Mouse (Mus musculus): ENCODE data around the gene Rnf216. TPM values are rescaled to one million over a fixed set of nuclear protein-coding genes. Genes with fewer than 3 reads are reported as not detected.

The Rnf216 gene
- polyA plus RNA-seq, 1 experiment from 2014 or later, result 38.7 TPM

DNA sequence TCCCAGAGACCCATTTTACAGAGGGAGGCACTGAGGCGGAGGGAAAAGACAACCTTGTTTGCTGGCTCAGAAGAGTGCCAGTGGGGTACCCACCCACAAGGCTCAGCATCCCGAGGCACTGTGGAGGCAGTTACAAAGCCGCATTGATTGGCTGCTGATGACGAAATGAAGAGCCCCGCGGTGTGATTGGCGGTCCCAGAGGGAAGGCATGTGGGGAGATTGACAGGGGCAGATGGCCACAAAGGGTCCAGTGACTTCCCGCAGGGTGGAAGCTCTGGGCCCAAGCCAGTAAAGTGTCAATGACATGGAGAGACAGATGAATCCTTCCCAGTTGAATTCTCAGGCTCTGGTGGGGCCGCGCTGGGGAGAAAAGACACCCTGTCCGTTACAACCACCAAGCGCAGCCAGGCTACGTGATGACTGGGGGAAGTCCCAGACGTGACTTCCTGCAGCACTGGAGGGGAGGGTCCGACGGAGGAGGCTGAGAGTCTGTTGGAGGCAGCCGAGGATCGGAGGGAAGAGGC is 138.1 kb downstream of the Rnf216 start:
- H3K36me3 ChIP-seq, result peaks cover 44% of the 10 kb centered on the region
- H3K27me3 ChIP-seq (replicated peaks), result no peaks in the 10 kb centered on the region
- no peaks in the 10 kb centered on the region for H3K9me3 ChIP-seq (replicated peaks)
- peaks cover 18% of the 10 kb centered on the region for H3K4me1 ChIP-seq (replicated peaks)
- WGBS, result 10% methylated on average over 18 of the region's 18 CpGs
- H3K4me3 ChIP-seq, result peak overlapping the region; percentile 5; the same call in 1 of the 2 replicates
- peak overlapping the region; percentile 3; the same call in 1 of the 2 replicates for H3K27ac ChIP-seq (ENCODE audit: poor library complexity, severe bottlenecking)
- peak overlapping the region; percentile 47 for H3K4me2 ChIP-seq
- no peak overlapping the region for H3K9ac ChIP-seq
- ATAC-seq (ENCODE audit: insufficient number of reproducible peaks, low FRiP score), result 0 out of 2 replicates have a peak, but pooled peaks have one; percentile 34

GRCm38 (mm10) chr5:142973971-142974370 is 138.8 kb downstream of the Rnf216 start:
- H3K36me3 ChIP-seq, result peaks cover 50% of the 10 kb centered on the region

DNA sequence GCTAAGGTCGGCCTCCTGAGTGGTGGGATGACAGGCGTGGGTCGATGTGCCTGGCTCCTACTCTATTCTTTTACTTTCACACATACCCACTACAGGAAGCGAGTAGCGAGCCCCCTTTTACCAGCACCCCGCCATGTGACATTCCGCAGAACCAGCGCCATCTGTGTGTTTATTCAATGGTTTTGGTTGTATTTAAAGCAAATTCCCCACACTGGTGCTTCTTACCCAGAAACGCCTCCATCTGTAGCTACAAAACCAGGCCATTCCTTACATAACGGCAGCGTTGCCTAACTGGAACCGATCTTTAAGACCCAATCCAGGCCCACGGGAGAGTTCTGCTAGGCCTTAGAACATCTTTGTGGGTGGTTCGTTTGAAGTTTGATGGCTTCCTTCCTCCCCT is 144.4 kb downstream of the Rnf216 start:
- Histone ChIP-seq H3K36me3 (peaks cover 58% of the 10 kb centered on the region), H3K4me2 (no peak overlapping the region), H3K4me3 (no peak overlapping the region), H3K9ac (no peak overlapping the region), H3K4me1 (replicated peaks) (peaks cover 12% of the 10 kb centered on the region), H3K9me3 (replicated peaks) (no peaks in the 10 kb centered on the region), H3K27ac (ENCODE audit: poor library complexity, severe bottlenecking) (no peak overlapping the region), H3K27me3 (replicated peaks) (no peaks in the 10 kb centered on the region)
- 88% methylated on average over 14 of the region's 14 CpGs for WGBS
- no peak for ATAC-seq (ENCODE audit: insufficient number of reproducible peaks, low FRiP score)

More at GRCm38 (mm10) chr5:142973971-142974370, 138.8 kb downstream of the Rnf216 start:
- no peak overlapping the region for H3K27ac ChIP-seq (ENCODE audit: poor library complexity, severe bottlenecking)
- H3K27me3 ChIP-seq (replicated peaks), result no peaks in the 10 kb centered on the region
- H3K9me3 ChIP-seq (replicated peaks), result no peaks in the 10 kb centered on the region
- H3K4me2 ChIP-seq, result no peak overlapping the region
- no peak overlapping the region for H3K4me3 ChIP-seq
- no peak overlapping the region for H3K9ac ChIP-seq
- H3K4me1 ChIP-seq (replicated peaks), result peaks cover 18% of the 10 kb centered on the region
- WGBS, result 45% methylated on average over 3 of the region's 3 CpGs
- no peak for ATAC-seq (ENCODE audit: insufficient number of reproducible peaks, low FRiP score)

- Histone ChIP-seq H3K4me2 (peak overlapping the region; percentile 83), H3K4me1 (replicated peaks) (peaks cover 35% of the 10 kb centered on the region), H3K36me3 (peaks cover 21% of the 10 kb centered on the region), H3K9me3 (replicated peaks) (no peaks in the 10 kb centered on the region), H3K27ac (ENCODE audit: poor library complexity, severe bottlenecking) (peak overlapping the region; percentile 12; the same call in 1 of the 2 replicates), H3K27me3 (replicated peaks) (no peaks in the 10 kb centered on the region), H3K9ac (no peak overlapping the region), H3K4me3 (no peak overlapping the region)
- 89% methylated on average over 6 of the region's 6 CpGs for WGBS
- no peak for ATAC-seq (ENCODE audit: insufficient number of reproducible peaks, low FRiP score)
Observed at GRCm38 (mm10) chr5:142964650-142965049, 148.1 kb downstream of the Rnf216 start.

GRCm38 (mm10) chr5:142963705-142964494 is 148.9 kb downstream of the Rnf216 start:
- ATAC-seq (ENCODE audit: insufficient number of reproducible peaks, low FRiP score), result no peak
- peak overlapping the region; percentile 82; the same call in 1 of the 2 replicates for H3K27ac ChIP-seq (ENCODE audit: poor library complexity, severe bottlenecking)
- H3K27me3 ChIP-seq (replicated peaks), result no peaks in the 10 kb centered on the region
- H3K9me3 ChIP-seq (replicated peaks), result no peaks in the 10 kb centered on the region
- H3K9ac ChIP-seq, result peak overlapping the region; percentile 95
- H3K4me1 ChIP-seq (replicated peaks), result peaks cover 36% of the 10 kb centered on the region
- peaks cover 16% of the 10 kb centered on the region for H3K36me3 ChIP-seq
- H3K4me3 ChIP-seq, result peak overlapping the region; percentile 79
- H3K4me2 ChIP-seq, result peak overlapping the region; percentile 83
- WGBS, result 53% methylated on average over 17 of the region's 17 CpGs

GRCm38 (mm10) chr5:142963003-142963704 is 149.6 kb downstream of the Rnf216 start:
- peak overlapping the region; percentile 95 for H3K9ac ChIP-seq
- peak overlapping the region; percentile 83 for H3K4me2 ChIP-seq
- no peak for ATAC-seq (ENCODE audit: insufficient number of reproducible peaks, low FRiP score)
- peaks cover 11% of the 10 kb centered on the region for H3K36me3 ChIP-seq
- H3K9me3 ChIP-seq (replicated peaks), result no peaks in the 10 kb centered on the region
- H3K4me1 ChIP-seq (replicated peaks), result peaks cover 36% of the 10 kb centered on the region
- H3K4me3 ChIP-seq, result peak overlapping the region; percentile 79
- WGBS, result 15% methylated on average over 13 of the region's 13 CpGs
- H3K27ac ChIP-seq (ENCODE audit: poor library complexity, severe bottlenecking), result peak overlapping the region; percentile 82
- peaks cover 6% of the 10 kb centered on the region; the same call in 1 of the 2 replicates for H3K27me3 ChIP-seq (replicated peaks)

DNA sequence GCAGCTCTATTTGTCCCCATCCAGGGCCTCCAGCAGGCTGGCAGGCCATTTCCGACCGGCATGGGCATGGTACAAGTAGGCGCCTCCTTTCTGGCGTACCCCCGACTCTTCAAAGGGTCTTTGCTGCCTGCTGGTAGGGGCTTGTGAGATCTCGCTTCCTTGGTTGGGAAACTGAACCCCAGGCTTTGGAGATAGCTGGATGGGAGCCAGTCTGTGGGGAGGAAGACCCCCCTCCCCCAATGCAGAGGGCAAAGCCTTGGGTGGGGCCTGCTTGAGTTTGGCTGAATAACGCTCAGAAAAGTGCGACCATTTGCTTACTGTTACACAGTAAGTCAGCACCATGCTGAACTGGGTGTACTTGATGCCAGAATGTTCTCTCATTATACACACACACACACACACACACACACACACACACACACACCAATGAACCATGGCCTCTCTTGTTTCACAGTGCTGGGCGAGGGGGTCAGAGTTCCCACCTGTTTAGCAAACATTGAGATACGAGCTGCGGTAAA is 150.3 kb downstream of the Rnf216 start:
- Histone ChIP-seq H3K4me3 (peak overlapping the region; percentile 79), H3K4me1 (replicated peaks) (peaks cover 36% of the 10 kb centered on the region), H3K27me3 (replicated peaks) (peaks cover 7% of the 10 kb centered on the region; the same call in 1 of the 2 replicates), H3K27ac (ENCODE audit: poor library complexity, severe bottlenecking) (peak overlapping the region; percentile 82), H3K36me3 (peaks cover 4% of the 10 kb centered on the region), H3K4me2 (peak overlapping the region; percentile 83), H3K9ac (peak overlapping the region; percentile 95), H3K9me3 (replicated peaks) (no peaks in the 10 kb centered on the region)
- no peak for ATAC-seq (ENCODE audit: insufficient number of reproducible peaks, low FRiP score)
- 7% methylated on average over 11 of the region's 11 CpGs for WGBS

GRCm38 (mm10) chr5:142961881-142962443 is 150.8 kb downstream of the Rnf216 start:
- Histone ChIP-seq H3K9me3 (replicated peaks) (no peaks in the 10 kb centered on the region), H3K4me1 (replicated peaks) (peaks cover 36% of the 10 kb centered on the region), H3K27ac (ENCODE audit: poor library complexity, severe bottlenecking) (peak overlapping the region; percentile 82), H3K27me3 (replicated peaks) (peaks cover 7% of the 10 kb centered on the region; the same call in 1 of the 2 replicates), H3K4me3 (peak overlapping the region; percentile 79), H3K9ac (peak overlapping the region; percentile 95), H3K36me3 (no peaks in the 10 kb centered on the region; the same call in 1 of the 2 replicates), H3K4me2 (peak overlapping the region; percentile 83)
- ATAC-seq (ENCODE audit: insufficient number of reproducible peaks, low FRiP score), result peak; percentile 73
- under 1% methylated on average over 42 of the region's 43 CpGs for WGBS

DNA sequence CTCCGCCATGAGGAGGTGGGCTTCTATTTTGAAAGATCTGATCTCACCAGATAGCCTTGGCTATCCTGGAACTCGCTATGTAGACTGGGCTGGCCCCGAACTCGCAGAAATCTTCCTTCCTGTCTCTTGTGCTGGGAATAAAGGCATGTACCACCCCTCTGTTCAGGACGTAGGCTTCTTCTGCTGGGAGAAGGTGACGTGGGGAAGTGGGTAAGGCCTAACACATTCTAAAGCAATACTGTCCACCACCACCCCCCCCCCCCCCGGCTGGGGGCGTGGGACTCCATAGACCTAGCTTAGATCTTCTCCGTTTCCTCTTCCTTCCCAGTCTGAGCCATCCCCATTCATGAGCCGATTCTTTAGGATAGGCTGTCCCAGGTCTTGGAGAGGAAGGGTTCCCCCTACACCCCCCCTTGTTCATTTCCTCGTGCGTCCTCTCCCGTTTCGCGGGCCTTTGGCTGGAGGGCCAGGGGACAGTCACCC is 151.4 kb downstream of the Rnf216 start:
- peak overlapping the region; percentile 82 for H3K27ac ChIP-seq (ENCODE audit: poor library complexity, severe bottlenecking)
- no peaks in the 10 kb centered on the region; the same call in 1 of the 2 replicates for H3K36me3 ChIP-seq
- peaks cover 36% of the 10 kb centered on the region for H3K4me1 ChIP-seq (replicated peaks)
- H3K9ac ChIP-seq, result peak overlapping the region; percentile 95
- H3K9me3 ChIP-seq (replicated peaks), result no peaks in the 10 kb centered on the region
- peak; percentile 58 for ATAC-seq (ENCODE audit: insufficient number of reproducible peaks, low FRiP score)
- under 1% methylated on average over 13 of the region's 15 CpGs for WGBS
- peak overlapping the region; percentile 83 for H3K4me2 ChIP-seq
- peaks cover 7% of the 10 kb centered on the region; the same call in 1 of the 2 replicates for H3K27me3 ChIP-seq (replicated peaks)
- H3K4me3 ChIP-seq, result peak overlapping the region; percentile 79

GRCm38 (mm10) chr5:142960775-142961271 is 152.0 kb downstream of the Rnf216 start:
- Histone ChIP-seq H3K27me3 (replicated peaks) (peaks cover 7% of the 10 kb centered on the region; the same call in 1 of the 2 replicates), H3K4me3 (peak overlapping the region; percentile 79), H3K27ac (ENCODE audit: poor library complexity, severe bottlenecking) (peak overlapping the region; percentile 82), H3K9ac (peak overlapping the region; percentile 95), H3K4me2 (peak overlapping the region; percentile 83), H3K9me3 (replicated peaks) (no peaks in the 10 kb centered on the region), H3K4me1 (replicated peaks) (peaks cover 36% of the 10 kb centered on the region), H3K36me3 (no peaks in the 10 kb centered on the region)
- no peak; the same call in 1 of the 2 replicates for ATAC-seq (ENCODE audit: insufficient number of reproducible peaks, low FRiP score)
- WGBS, result under 1% methylated on average over 59 of the region's 59 CpGs
